Mouse (Mus musculus) lung, postnatal 36 days (tissue): ENCODE results near the gene Fam43b.
"Not testable (repeated sequence)": the region's sequence is repeated elsewhere in the genome, so short reads cannot be mapped to it uniquely, and the experiment has no call there.

Source experiments
- DNase-seq: peaks from one replicate; pipeline ENCODE4 v3.0.0; 2022; ENCODE audit warnings: mixed read lengths

The Fam43b gene

GRCm38 (mm10) chr4:138395971-138396645 is at the start of gene Fam43b:
Gene Fam43b (minus strand): TSS chr4:138396528.
- DNase-seq: peak; percentile 8

DNA sequence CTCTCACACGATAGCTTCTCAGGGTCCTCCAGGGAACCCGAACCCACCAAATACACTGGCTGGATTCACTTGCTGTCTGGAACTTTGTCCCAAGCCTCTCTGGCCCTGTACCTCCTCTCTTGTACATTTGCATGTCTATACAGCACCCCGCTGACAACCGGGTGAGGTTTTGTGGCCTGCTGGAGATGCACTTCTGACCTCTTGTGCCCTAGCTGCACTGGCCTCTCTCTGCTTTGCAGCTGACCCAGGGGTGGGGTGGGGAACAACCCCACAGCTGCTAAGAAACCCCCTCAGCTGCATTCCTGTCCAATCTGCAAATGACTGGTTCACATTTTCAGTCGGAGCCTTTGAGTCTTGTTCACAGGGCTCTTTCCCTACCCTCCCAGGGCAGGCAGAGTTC is 48.6 kb upstream of the Fam43b start:
- no peak for DNase-seq

- no peak for DNase-seq
Measured at GRCm38 (mm10) chr4:138440062-138440461, 43.7 kb upstream of the Fam43b start.

DNA sequence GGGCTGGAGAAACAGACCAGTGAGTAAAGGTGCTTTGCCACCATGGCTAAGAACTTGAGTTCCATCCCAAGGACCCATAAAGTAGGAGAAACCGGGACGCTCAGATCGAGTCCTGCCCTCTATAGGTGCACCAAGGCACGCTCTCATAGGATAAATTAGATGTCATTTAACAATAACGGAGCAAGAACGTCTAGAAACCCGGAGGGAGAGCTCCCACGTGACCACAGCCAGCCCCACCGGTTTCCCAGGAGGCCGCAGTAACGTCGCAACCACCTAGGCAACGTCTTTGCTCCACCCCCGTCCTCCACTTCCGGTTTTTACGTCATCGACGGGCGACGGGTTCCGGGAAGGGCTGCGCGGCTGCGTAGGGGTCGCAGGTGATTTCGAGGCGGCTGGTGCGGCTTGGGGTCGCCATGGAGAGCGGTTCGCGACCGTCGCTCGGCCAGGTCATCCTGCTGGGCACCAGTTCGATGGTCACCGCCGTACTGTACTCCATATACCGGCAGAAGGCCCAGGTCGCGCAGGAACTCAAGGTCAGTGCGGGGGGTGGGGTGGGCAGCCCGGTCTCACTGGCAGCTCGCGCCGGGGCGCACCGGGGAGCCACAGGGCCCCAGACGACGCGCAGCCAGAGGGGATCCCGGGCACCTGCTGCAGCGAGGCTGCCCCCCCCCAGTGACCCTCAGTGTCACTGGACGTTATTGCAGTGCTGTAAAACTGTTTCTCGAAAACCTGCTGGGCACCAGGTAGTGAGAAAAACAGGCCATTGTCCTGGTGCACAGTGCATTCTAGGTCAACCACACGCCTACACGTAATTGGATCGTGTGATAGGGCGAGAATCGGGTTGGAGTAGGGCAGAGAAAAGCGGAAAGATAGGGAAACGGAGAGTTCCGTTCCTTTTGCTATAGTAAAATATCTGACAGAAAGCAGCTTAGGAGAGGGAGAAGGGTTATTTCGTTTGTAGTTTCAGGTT is 38.3 kb upstream of the Fam43b start, which contains the start of gene Mul1:
Gene Mul1, plus strand, starts transcription at position 325 of the 970 bp plus-strand sequence.
- DNase-seq: peak; percentile 96

DNA sequence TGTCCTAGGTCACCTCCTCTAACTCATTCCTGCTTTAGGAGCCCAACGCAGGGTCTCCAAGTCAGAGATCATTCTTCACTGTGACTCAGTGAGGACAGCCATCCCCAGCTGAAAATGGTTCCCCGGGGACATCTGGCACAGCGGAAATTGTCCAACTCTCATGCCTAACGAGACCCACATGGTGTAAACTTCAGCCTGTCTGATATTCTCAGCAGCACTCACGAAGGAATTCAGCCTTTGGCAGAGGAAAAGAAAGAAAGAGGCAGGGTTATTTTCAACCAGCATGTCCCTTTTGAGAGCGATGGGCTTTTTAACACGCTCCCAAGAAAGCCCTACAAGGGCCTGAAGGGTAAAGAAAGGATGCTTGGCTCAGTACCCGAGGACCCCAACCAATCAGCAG is 35.0 kb upstream of the Fam43b start:
- peak; percentile 70 for DNase-seq

- DNase-seq: peak; percentile 38
Measured at GRCm38 (mm10) chr4:138429778-138430177, 33.5 kb upstream of the Fam43b start.

GRCm38 (mm10) chr4:138426778-138427705 is 30.7 kb upstream of the Fam43b start:
- peak; percentile 93 for DNase-seq

DNA sequence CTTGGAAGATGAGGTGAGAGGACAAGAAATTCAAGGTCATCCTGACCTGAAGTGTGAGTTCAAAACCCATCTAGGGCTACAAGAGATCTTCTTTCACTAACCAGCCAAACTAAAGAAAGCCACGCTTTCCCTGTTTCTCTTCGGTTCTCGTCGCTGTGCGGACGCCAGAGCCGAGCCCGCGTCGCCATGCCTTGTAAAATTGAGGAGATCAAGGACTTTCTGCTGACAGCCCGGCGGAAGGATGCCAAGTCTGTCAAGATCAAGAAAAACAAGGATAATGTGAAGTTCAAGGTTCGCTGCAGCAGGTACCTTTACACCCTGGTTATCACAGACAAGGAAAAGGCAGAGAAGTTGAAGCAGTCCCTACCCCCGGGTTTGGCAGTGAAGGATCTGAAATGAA is 29.3 kb upstream of the Fam43b start:
- not testable (repeated sequence) for DNase-seq

GRCm38 (mm10) chr4:138425028-138425427 is 28.7 kb upstream of the Fam43b start:
- no peak for DNase-seq

GRCm38 (mm10) chr4:138418340-138418957 is 22.1 kb upstream of the Fam43b start:
- DNase-seq: no peak

DNA sequence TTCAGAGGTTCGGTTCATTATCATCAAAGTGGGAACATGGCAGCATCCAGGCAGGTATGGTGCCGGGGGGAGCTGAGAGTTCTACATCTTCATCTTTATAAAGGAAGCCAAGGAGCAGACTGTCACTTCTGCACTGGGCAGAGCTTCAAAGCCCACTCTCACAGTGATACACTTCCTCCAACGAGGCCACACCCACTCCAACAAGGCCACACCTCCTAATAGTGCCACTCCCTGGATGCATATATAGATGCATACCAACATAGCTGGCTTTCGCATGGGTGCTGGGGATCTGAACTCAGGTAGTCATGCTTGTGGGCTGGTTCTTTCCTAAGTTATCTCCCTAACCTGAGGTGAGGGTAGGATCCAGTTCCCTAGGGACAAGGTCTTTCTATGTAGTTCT is 21.6 kb upstream of the Fam43b start:
- no peak for DNase-seq

GRCm38 (mm10) chr4:138416414-138416813 is 20.1 kb upstream of the Fam43b start:
- DNase-seq: no peak

DNA sequence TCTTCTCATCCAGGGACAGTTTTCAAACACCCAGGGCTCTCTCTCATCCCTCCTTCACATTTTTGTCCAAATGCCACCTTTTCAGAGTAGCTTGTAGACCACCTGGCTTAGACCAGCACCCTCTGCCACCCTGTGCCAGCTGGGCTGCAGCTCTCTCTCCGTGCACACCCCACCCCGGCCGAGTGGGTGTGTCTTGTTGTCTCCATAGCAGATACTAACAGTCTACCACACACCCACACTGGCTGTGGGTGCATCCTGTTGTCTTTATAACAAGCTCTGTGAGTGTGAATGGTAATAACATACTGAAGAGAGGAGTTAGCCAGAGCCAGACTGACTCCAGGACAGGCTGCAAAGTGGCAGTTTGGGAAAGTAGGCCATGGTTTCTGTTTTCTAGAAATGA is 19.7 kb upstream of the Fam43b start:
- DNase-seq: peak; percentile 9

GRCm38 (mm10) chr4:138414725-138415124 is 18.4 kb upstream of the Fam43b start:
- DNase-seq: no peak

- DNase-seq: no peak
Measured at GRCm38 (mm10) chr4:138411504-138412121, 15.3 kb upstream of the Fam43b start.

DNA sequence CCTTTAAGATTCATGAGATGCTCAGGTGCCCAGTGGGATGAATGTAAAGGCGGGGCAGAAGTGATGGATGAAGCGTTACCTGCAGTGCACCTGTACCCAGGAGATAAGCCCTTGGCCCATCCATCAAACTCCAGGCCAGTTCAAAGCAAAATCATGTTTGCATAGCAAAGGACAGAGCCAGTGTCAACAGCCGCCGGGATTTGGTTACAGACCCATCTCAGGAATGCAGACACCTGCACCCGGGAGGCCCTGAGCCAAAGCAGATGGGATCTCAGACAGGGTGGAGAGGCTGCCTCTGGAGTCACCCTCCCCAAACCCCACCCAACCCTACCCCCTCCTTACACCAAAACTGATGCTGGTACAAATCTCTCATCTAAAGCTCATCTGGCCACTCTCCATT is 14.7 kb upstream of the Fam43b start:
- DNase-seq: no peak

DNA sequence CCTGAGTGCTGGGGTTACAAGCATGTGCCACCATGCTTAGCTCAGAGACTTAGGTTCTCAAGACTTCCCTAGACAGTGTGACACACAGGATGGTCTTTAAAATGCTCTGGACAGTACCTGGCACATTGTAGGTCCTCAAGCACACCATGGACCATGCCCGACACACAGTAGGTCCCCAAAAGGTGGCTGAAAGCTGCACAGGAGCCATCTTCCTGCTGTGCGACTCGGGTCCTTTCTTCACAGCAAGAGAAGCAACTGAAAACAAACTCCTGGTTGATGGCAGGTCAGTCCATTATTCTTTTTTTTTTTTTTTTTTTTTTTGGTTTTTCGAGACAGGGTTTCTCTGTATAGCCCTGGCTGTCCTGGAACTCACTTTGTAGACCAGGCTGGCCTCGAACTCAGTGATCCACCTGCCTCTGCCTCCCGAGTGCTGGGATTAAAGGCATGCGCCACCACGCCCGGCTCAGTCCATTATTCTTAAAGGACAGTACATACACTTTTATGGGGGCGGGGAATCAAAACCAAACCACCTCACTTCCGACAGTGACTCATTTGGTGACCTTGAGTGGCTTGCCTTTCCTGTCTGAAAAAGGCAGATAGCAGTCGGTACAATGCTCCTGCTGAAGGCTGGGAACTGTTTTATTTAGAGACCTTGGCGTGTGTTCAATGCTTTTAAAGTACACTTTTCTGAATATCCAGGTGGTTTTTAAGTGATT is 11.3 kb upstream of the Fam43b start:
- peak; percentile 24 for DNase-seq

- DNase-seq: peak; percentile 57
Measured at GRCm38 (mm10) chr4:138404806-138405205, 8.5 kb upstream of the Fam43b start.

DNA sequence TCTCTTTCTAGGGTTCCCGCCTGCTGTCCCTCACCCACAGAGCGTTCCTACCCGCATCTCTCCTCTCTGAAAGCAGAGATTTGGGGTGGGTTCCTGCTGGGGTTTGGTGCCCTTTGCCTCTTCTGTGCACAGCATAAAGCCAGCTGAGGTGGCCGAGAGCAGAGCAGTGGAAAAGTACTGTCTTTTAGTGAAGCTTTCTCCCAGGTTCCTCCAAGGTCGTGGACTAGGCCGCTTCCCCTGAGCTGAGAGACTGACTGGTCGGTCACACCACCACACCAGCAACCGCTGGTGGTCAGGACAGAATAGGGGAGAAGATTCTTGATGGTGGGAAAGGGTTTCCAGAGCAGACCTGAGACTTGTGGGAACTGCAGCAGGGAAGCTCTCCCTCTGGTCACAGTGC is 383 bp upstream of the Fam43b start:
- no peak for DNase-seq

- no peak for DNase-seq
Measured at GRCm38 (mm10) chr4:138395087-138395970, 999 bp downstream of the Fam43b start.
